18 mouse cellular contexts compared by ENCODE assay signal in the genomic region with DNA sequence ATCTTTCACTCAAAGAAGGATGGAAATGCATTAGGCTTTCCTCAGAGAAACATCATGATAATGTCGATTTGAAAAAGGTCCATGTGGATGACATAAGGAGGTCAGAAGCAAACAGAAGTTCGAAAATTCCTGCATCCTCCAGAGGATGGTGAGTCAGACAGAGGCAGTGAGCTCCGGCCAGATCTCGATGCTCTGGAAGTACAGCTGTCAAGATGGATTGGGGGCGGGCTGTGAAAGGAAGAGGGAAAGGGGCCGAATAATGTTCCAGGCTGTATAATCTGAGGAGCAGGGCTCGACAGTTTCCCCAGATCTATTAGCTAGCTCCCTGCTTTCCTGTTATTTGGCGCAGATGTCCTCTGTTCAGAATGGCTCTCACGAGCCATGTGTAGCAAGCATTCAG.
DNase-seq lines count a peak whose midpoint lies in the region; ATAC-seq and TF ChIP-seq lines count a peak whose summit lies in the region.
"Had no signal": no experiment of that assay in that cellular context is flagged by ENCODE, and none has a peak within 500 bp of the region (broad histone marks: within the 10 kb centered on the region; RNA-seq: fewer than 3 reads in every experiment).

No protein-coding gene starts in this region.

- H3K4me3 ChIP-seq in embryonic facial prominence, embryonic 11.5 days (ENCODE audit: low read depth, low read length): no peak overlapping the region
- no peak overlapping the region for H3K4me3 ChIP-seq in embryonic facial prominence, embryonic 10.5 days
- H3K4me3 ChIP-seq in kidney, embryonic 15.5 days (replicated peaks): no peak overlapping the region
- H3K4me3 ChIP-seq in embryonic facial prominence, embryonic 14.5 days (ENCODE audit: low read depth, low read length): no peak overlapping the region
- no peak overlapping the region for H3K4me3 ChIP-seq in midbrain, postnatal 0 days (ENCODE audit: low read depth, low read length)
- H3K4me3 ChIP-seq: hindbrain, embryonic 10.5 days; limb, embryonic 15.5 days; midbrain, embryonic 15.5 days; stomach, embryonic 15.5 days had no signal

- no peaks in the 10 kb centered on the region for H3K36me3 ChIP-seq in embryonic facial prominence, embryonic 11.5 days (replicated peaks; ENCODE audit: control insufficient read depth, insufficient read depth, low read depth, low read length)
- H3K36me3 ChIP-seq in embryonic facial prominence, embryonic 10.5 days (replicated peaks): no peaks in the 10 kb centered on the region
- H3K36me3 ChIP-seq in kidney, embryonic 15.5 days: no peaks in the 10 kb centered on the region
- no peaks in the 10 kb centered on the region for H3K36me3 ChIP-seq in embryonic facial prominence, embryonic 14.5 days (ENCODE audit: control insufficient read depth, insufficient read depth, low read length)
- H3K36me3 ChIP-seq in midbrain, postnatal 0 days (ENCODE audit: insufficient read depth, low read length): no peaks in the 10 kb centered on the region
- H3K36me3 ChIP-seq: hindbrain, embryonic 10.5 days; limb, embryonic 15.5 days; midbrain, embryonic 15.5 days; stomach, embryonic 15.5 days had no signal

- no peak for TF ChIP-seq CTCF in midbrain, postnatal 0 days (IDR thresholded peaks at IDR 0.05)

- H3K4me2 ChIP-seq in embryonic facial prominence, embryonic 11.5 days (ENCODE audit: low read depth, low read length): no peak overlapping the region
- no peak overlapping the region for H3K4me2 ChIP-seq in kidney, embryonic 15.5 days
- H3K4me2 ChIP-seq in embryonic facial prominence, embryonic 14.5 days (ENCODE audit: low read depth, low read length): no peak overlapping the region
- no peak overlapping the region for H3K4me2 ChIP-seq in midbrain, postnatal 0 days (ENCODE audit: low read depth, low read length, poor library complexity, severe bottlenecking)
- H3K4me2 ChIP-seq: limb, embryonic 15.5 days; midbrain, embryonic 15.5 days; stomach, embryonic 15.5 days had no signal

- WGBS in embryonic facial prominence, embryonic 11.5 days: 67% methylated on average over 9 of the region's 9 CpGs
- 73% methylated on average over 9 of the region's 9 CpGs for WGBS in embryonic facial prominence, embryonic 10.5 days
- WGBS in kidney, embryonic 15.5 days: 56% methylated on average over 9 of the region's 9 CpGs
- WGBS in embryonic facial prominence, embryonic 14.5 days: 50% methylated on average over 9 of the region's 9 CpGs
- WGBS in midbrain, postnatal 0 days: 74% methylated on average over 9 of the region's 9 CpGs

- no peak for ATAC-seq in embryonic facial prominence, embryonic 11.5 days (replicated peaks; ENCODE audit: insufficient number of reproducible peaks, low FRiP score, low TSS enrichment, low read depth)
- no peak for ATAC-seq in kidney, embryonic 15.5 days (replicated peaks; ENCODE audit: low FRiP score)
- no peak for ATAC-seq in embryonic facial prominence, embryonic 14.5 days (ENCODE audit: low read depth)
- no peak for ATAC-seq in midbrain, postnatal 0 days (ENCODE audit: low FRiP score)
- ATAC-seq: inflammation-experienced regulatory T-cells, adult 6 months; midbrain, embryonic 15.5 days had no signal

- intact Hi-C loops in heart, postnatal 14 days (cut with DNase I): no loop called here

- no peaks in the 10 kb centered on the region for H3K4me1 ChIP-seq in embryonic facial prominence, embryonic 11.5 days (ENCODE audit: control insufficient read depth, insufficient read depth, low read length)
- H3K4me1 ChIP-seq in embryonic facial prominence, embryonic 10.5 days: no peaks in the 10 kb centered on the region
- no peaks in the 10 kb centered on the region for H3K4me1 ChIP-seq in kidney, embryonic 15.5 days
- no peaks in the 10 kb centered on the region for H3K4me1 ChIP-seq in embryonic facial prominence, embryonic 14.5 days (ENCODE audit: control insufficient read depth, insufficient read depth, low read length)
- H3K4me1 ChIP-seq in midbrain, postnatal 0 days (ENCODE audit: insufficient read depth, low read length): no peaks in the 10 kb centered on the region
- H3K4me1 ChIP-seq: hindbrain, embryonic 10.5 days; limb, embryonic 15.5 days; midbrain, embryonic 15.5 days; stomach, embryonic 15.5 days had no signal

- no peak overlapping the region for H3K27ac ChIP-seq in embryonic facial prominence, embryonic 11.5 days (replicated peaks; ENCODE audit: low read depth, low read length)
- no peak overlapping the region for H3K27ac ChIP-seq in embryonic facial prominence, embryonic 10.5 days (replicated peaks)
- no peak overlapping the region for H3K27ac ChIP-seq in kidney, embryonic 15.5 days
- no peak overlapping the region for H3K27ac ChIP-seq in embryonic facial prominence, embryonic 14.5 days (replicated peaks; ENCODE audit: low read depth, low read length)
- H3K27ac ChIP-seq in midbrain, postnatal 0 days (ENCODE audit: low read depth, low read length): no peak overlapping the region
- H3K27ac ChIP-seq: hindbrain, embryonic 10.5 days; limb, embryonic 15.5 days; midbrain, embryonic 15.5 days; stomach, embryonic 15.5 days had no signal

- H3K9me3 ChIP-seq in embryonic facial prominence, embryonic 11.5 days (replicated peaks; ENCODE audit: control insufficient read depth, low read length): no peaks in the 10 kb centered on the region
- no peaks in the 10 kb centered on the region for H3K9me3 ChIP-seq in embryonic facial prominence, embryonic 10.5 days
- H3K9me3 ChIP-seq in kidney, embryonic 15.5 days (replicated peaks): no peaks in the 10 kb centered on the region
- no peaks in the 10 kb centered on the region for H3K9me3 ChIP-seq in embryonic facial prominence, embryonic 14.5 days (ENCODE audit: control insufficient read depth, low read length)
- H3K9me3 ChIP-seq in midbrain, postnatal 0 days (ENCODE audit: low read length): no peaks in the 10 kb centered on the region
- H3K9me3 ChIP-seq: hindbrain, embryonic 10.5 days; limb, embryonic 15.5 days; midbrain, embryonic 15.5 days; stomach, embryonic 15.5 days had no signal

- no peaks in the 10 kb centered on the region for H3K27me3 ChIP-seq in embryonic facial prominence, embryonic 11.5 days (ENCODE audit: control insufficient read depth, insufficient read depth, low read length)
- no peaks in the 10 kb centered on the region for H3K27me3 ChIP-seq in embryonic facial prominence, embryonic 10.5 days (replicated peaks; ENCODE audit: low read depth, poor library complexity, severe bottlenecking)
- no peaks in the 10 kb centered on the region for H3K27me3 ChIP-seq in kidney, embryonic 15.5 days
- H3K27me3 ChIP-seq in embryonic facial prominence, embryonic 14.5 days (replicated peaks; ENCODE audit: control insufficient read depth, insufficient read depth, low read length): no peaks in the 10 kb centered on the region
- no peaks in the 10 kb centered on the region for H3K27me3 ChIP-seq in midbrain, postnatal 0 days (ENCODE audit: insufficient read depth, low read length)
- H3K27me3 ChIP-seq: limb, embryonic 15.5 days; midbrain, embryonic 15.5 days; stomach, embryonic 15.5 days had no signal

- peak; percentile 4 for DNase-seq in embryonic facial prominence, embryonic 11.5 days (ENCODE audit: low spot score)
- DNase-seq in embryonic facial prominence, embryonic 10.5 days (ENCODE audit: low spot score): no peak
- peak; percentile 3 to 22 for DNase-seq in kidney, postnatal 4 days
- DNase-seq in embryonic facial prominence, embryonic 14.5 days (ENCODE audit: low spot score): peak; percentile 24
- DNase-seq in heart, postnatal 14 days: peak; percentile 20 to 23
- no peak for DNase-seq in midbrain, postnatal 0 days (ENCODE audit: low spot score)
- no peak for DNase-seq in adrenal gland, adult (ENCODE audit: inconsistent age in 2 of 2, low spot score in 1 of 2)
- DNase-seq: adrenal gland, postnatal 25 days; cerebellum, postnatal 25 days; layer of hippocampus, postnatal 36 days; lung, adult 18-20 months; thymus, postnatal 14 days had no signal

- H3K9ac ChIP-seq in embryonic facial prominence, embryonic 11.5 days (replicated peaks; ENCODE audit: low read length): no peak overlapping the region
- no peak overlapping the region for H3K9ac ChIP-seq in kidney, embryonic 15.5 days
- no peak overlapping the region for H3K9ac ChIP-seq in embryonic facial prominence, embryonic 14.5 days (ENCODE audit: low read depth, low read length)
- H3K9ac ChIP-seq in midbrain, postnatal 0 days (replicated peaks; ENCODE audit: low read length, poor library complexity, severe bottlenecking): no peak overlapping the region
- H3K9ac ChIP-seq: limb, embryonic 15.5 days; midbrain, embryonic 15.5 days; stomach, embryonic 15.5 days had no signal

Comparison
In these comparisons a context has a peak if more than half of its experiments do, and no peak if none do; other contexts are left out.
1. DNase-seq: peak in embryonic facial prominence, embryonic 11.5 days (single experiment), kidney, postnatal 4 days (2 of 2), embryonic facial prominence, embryonic 14.5 days (single experiment) and heart, postnatal 14 days (2 of 2); none in embryonic facial prominence, embryonic 10.5 days (single experiment), midbrain, postnatal 0 days (single experiment) and adrenal gland, adult (0 of 2).